Mouse (Mus musculus) bone marrow, adult 2 months (tissue): Measurements from ENCODE around the gene Parvb.

Experiments
- CTCF ChIP-seq: fragments of 200-500 bp; IDR thresholded peaks from 2 replicates; pipeline ENCODE4 v1.5.1; 2011; ENCODE audit warnings: low read length, control low read depth; ENCODE audit not compliant: control insufficient read depth, insufficient read depth
- POLR2A ChIP-seq: fragments of 200-500 bp; IDR thresholded peaks from 2 replicates; pipeline ENCODE4 v1.6.1; 2011; ENCODE audit warnings: low read depth, mild to moderate bottlenecking, control low read depth, low read length, borderline replicate concordance; ENCODE audit not compliant: control insufficient read depth

DNA sequence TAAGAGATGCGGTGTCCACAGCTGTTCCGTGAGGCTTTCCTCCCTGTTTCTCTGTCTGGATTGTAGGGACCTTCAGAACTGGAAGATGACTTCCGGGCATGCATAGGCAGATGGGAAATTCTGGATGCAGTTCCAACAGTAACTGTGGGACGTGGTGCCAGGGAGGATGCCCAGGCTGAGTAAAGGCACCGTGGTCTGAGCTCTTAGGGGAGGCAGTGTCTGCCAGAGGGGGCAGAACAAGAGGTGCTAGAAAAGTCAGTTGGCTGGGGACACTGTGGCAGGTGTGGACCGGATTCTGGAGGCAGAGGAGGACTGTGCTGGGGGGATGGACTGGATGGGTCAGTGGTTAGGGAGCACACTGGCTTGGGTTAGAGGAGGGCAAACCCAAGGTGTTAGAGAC lies 30.8 kb downstream of the Parvb start:
- no peak for TF ChIP-seq POLR2A
- no peak for TF ChIP-seq CTCF
